Mouse (Mus musculus) midbrain, embryonic 12.5 days (tissue): ENCODE results near the gene Jhy. TPM values are rescaled to one million over a fixed set of nuclear protein-coding genes. Genes with fewer than 3 reads are reported as not detected.

ENCODE experiments used
- polyA plus RNA-seq: library from polyadenylated mRNA; unstranded; fragments of >200 nt; fragmentation: Nextera tagmentation; extraction: Ambion mirVana; gene quantifications from 2 replicates; pipeline ENCODE4 v1.2.1, GENCODE M21; 2016

Jhy gene
- polyA plus RNA-seq, 1 experiment from 2014 or later, result 2.7 TPM

Other genes with a start within 250 kb of the Jhy start
- gene Hspa8, start 163.1 kb downstream of the Jhy start, polyA plus RNA-seq, result 2,718 and 2,773 TPM in 2 replicates
- 1.2 and 3.5 TPM in 2 replicates for gene Bsx, start 90.0 kb downstream of the Jhy start, polyA plus RNA-seq
- not detected in 2 replicates for gene Crtam, start 40.5 kb upstream of the Jhy start, polyA plus RNA-seq
- gene Ubash3b, start 197.6 kb upstream of the Jhy start, polyA plus RNA-seq, result 8.1 and 10.1 TPM in 2 replicates